In the genomic region with DNA sequence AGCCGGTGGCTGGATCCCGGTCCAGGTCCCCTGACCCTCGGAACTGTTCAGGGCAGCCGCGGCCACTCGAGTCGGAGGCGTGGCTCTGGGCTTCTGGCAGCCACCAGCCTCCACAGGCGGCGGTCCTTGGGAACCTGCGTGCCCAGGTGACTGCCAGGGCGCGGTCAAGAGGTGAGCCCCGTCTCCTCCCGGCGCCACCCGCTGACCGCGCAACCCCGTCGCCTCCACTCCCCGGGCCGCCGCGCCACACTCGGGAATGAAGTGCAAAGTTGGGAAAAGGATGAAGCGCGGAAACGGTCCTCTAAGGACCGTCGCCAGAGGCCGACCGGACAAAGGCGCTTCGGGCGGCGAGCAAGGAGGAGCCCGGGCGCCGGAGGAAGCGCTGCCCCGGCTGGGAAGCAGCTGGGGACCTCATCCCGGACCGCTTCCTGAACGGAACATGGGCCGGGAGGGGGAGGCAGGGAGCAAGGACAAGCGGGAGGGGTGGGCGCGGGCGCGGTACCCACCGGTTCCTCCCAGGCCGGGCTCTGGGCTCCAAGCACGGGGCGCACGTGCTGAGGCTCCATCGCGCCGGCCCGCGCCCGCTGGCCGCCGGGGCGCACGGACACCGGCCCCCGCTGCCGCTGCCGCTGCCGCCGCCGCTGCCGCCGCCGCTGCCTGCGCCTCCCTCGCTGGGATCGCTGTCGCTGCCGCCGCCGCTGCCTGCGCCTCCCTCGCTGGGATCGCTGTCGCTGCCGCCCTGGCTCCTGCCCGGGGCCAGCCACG, we compare ENCODE assay signal across 8 mouse cellular contexts. TPM values are rescaled to one million over a fixed set of nuclear protein-coding genes. Genes with fewer than 3 reads are reported as not detected.
DNase-seq lines count a peak whose midpoint lies in the region; ATAC-seq and TF ChIP-seq lines count a peak whose summit lies in the region.

No protein-coding gene starts in this region.

- H3K27ac ChIP-seq in forebrain, postnatal 0 days (ENCODE audit: low read depth, low read length): peak overlapping the region; percentile 86
- peak overlapping the region; percentile 92 for H3K27ac ChIP-seq in hindbrain, embryonic 14.5 days
- H3K27ac ChIP-seq in limb, embryonic 15.5 days: peak overlapping the region; percentile 79
- H3K27ac ChIP-seq in midbrain, postnatal 0 days (ENCODE audit: low read depth, low read length): peak overlapping the region; percentile 75

- peak; percentile 51 to 67 for DNase-seq in layer of hippocampus, postnatal 10 days (ENCODE audit: low spot score in 2 of 2)
- DNase-seq in layer of hippocampus, adult 9-11 months: no peak
- DNase-seq in cerebellum, adult 11-12 months: peak; percentile 27
- peak; percentile 51 for DNase-seq in forebrain, postnatal 0 days
- DNase-seq in hindbrain, embryonic 14.5 days (ENCODE audit: low spot score): peak; percentile 36
- DNase-seq in midbrain, postnatal 0 days (ENCODE audit: low spot score): peak; percentile 21
- peak; percentile 38 for DNase-seq in urinary bladder, postnatal 25 days (ENCODE audit: low spot score)

- peaks cover 16% of the 10 kb centered on the region for H3K4me1 ChIP-seq in forebrain, postnatal 0 days (ENCODE audit: insufficient read depth)
- peaks cover 17% of the 10 kb centered on the region for H3K4me1 ChIP-seq in hindbrain, embryonic 14.5 days (replicated peaks; ENCODE audit: control insufficient read depth, insufficient read depth, low read length)
- H3K4me1 ChIP-seq in limb, embryonic 15.5 days: peaks cover 9% of the 10 kb centered on the region
- no peaks in the 10 kb centered on the region for H3K4me1 ChIP-seq in midbrain, postnatal 0 days (ENCODE audit: insufficient read depth, low read length)

- TF ChIP-seq CTCF in forebrain, postnatal 0 days (IDR thresholded peaks at IDR 0.05; ENCODE audit: low read depth): peak; percentile 29
- TF ChIP-seq CTCF in midbrain, postnatal 0 days (IDR thresholded peaks at IDR 0.05): peak; percentile 15; the same call in 1 of the 2 replicates

- peak; percentile 67 for ATAC-seq in forebrain, postnatal 0 days
- peak; percentile 57 for ATAC-seq in hindbrain, embryonic 14.5 days (ENCODE audit: low FRiP score)
- 0 out of 2 replicates have a peak, but pooled peaks have one; percentile 35 for ATAC-seq in limb, embryonic 15.5 days (ENCODE audit: insufficient number of reproducible peaks, low FRiP score, low TSS enrichment, low read depth)
- peak; percentile 2 for ATAC-seq in midbrain, postnatal 0 days (ENCODE audit: low FRiP score)

- peak overlapping the region; percentile 88 for H3K9ac ChIP-seq in forebrain, postnatal 0 days
- peak overlapping the region; percentile 73 for H3K9ac ChIP-seq in hindbrain, embryonic 14.5 days
- H3K9ac ChIP-seq in limb, embryonic 15.5 days: peak overlapping the region; percentile 72
- peak overlapping the region; percentile 64 for H3K9ac ChIP-seq in midbrain, postnatal 0 days (replicated peaks; ENCODE audit: low read length, poor library complexity, severe bottlenecking)

- H3K27me3 ChIP-seq in forebrain, postnatal 0 days (ENCODE audit: insufficient read depth, low read length): no peaks in the 10 kb centered on the region
- peaks cover 4% of the 10 kb centered on the region; the same call in 1 of the 2 replicates for H3K27me3 ChIP-seq in hindbrain, embryonic 14.5 days (ENCODE audit: control insufficient read depth, insufficient read depth, low read length)
- peaks cover 3% of the 10 kb centered on the region; the same call in 1 of the 2 replicates for H3K27me3 ChIP-seq in limb, embryonic 15.5 days
- no peaks in the 10 kb centered on the region for H3K27me3 ChIP-seq in midbrain, postnatal 0 days (ENCODE audit: insufficient read depth, low read length)

- WGBS in forebrain, postnatal 0 days: 1% methylated on average over 54 of the region's 90 CpGs
- WGBS in hindbrain, embryonic 14.5 days: under 1% methylated on average over 61 of the region's 90 CpGs
- WGBS in limb, embryonic 15.5 days: under 1% methylated on average over 67 of the region's 90 CpGs
- 1% methylated on average over 38 of the region's 90 CpGs for WGBS in midbrain, postnatal 0 days

- peak overlapping the region; percentile 89 for H3K4me2 ChIP-seq in forebrain, postnatal 0 days (ENCODE audit: low read depth)
- H3K4me2 ChIP-seq in hindbrain, embryonic 14.5 days (replicated peaks): peak overlapping the region; percentile 90
- H3K4me2 ChIP-seq in limb, embryonic 15.5 days: peak overlapping the region; percentile 96
- H3K4me2 ChIP-seq in midbrain, postnatal 0 days (ENCODE audit: low read depth, low read length, poor library complexity, severe bottlenecking): peak overlapping the region; percentile 93

- no peaks in the 10 kb centered on the region for H3K36me3 ChIP-seq in forebrain, postnatal 0 days (ENCODE audit: insufficient read depth)
- H3K36me3 ChIP-seq in hindbrain, embryonic 14.5 days (replicated peaks; ENCODE audit: control insufficient read depth, insufficient read depth): no peaks in the 10 kb centered on the region
- H3K36me3 ChIP-seq in limb, embryonic 15.5 days: no peaks in the 10 kb centered on the region
- H3K36me3 ChIP-seq in midbrain, postnatal 0 days (ENCODE audit: insufficient read depth, low read length): no peaks in the 10 kb centered on the region

- H3K4me3 ChIP-seq in forebrain, postnatal 0 days (ENCODE audit: low read depth, low read length): peak overlapping the region; percentile 62
- peak overlapping the region; percentile 79 for H3K4me3 ChIP-seq in hindbrain, embryonic 14.5 days (replicated peaks; ENCODE audit: low read length)
- H3K4me3 ChIP-seq in limb, embryonic 15.5 days: peak overlapping the region; percentile 85
- peak overlapping the region; percentile 85 for H3K4me3 ChIP-seq in midbrain, postnatal 0 days (ENCODE audit: low read depth, low read length)

- no peaks in the 10 kb centered on the region for H3K9me3 ChIP-seq in forebrain, postnatal 0 days (ENCODE audit: low read length)
- no peaks in the 10 kb centered on the region for H3K9me3 ChIP-seq in hindbrain, embryonic 14.5 days (ENCODE audit: control insufficient read depth, low read length)
- no peaks in the 10 kb centered on the region for H3K9me3 ChIP-seq in limb, embryonic 15.5 days
- H3K9me3 ChIP-seq in midbrain, postnatal 0 days (ENCODE audit: low read length): no peaks in the 10 kb centered on the region

RNA-seq across cellular contexts. Expression of a gene that starts 0.5 kb away (rescaled TPM):
- 10 to 100 TPM; 62.3 to 63.5 TPM for total RNA-seq in layer of hippocampus, postnatal 10 days (2021)
- 16.2 and 22.3 TPM in 2 replicates for total RNA-seq in forebrain, postnatal 0 days (2014; rRNA removed)
- 1.4 and 2.7 TPM in 2 replicates for polyA plus RNA-seq in forebrain, postnatal 0 days (2015; fragmentation: Nextera tagmentation; extraction: Ambion mirVana)
- 4.0 and 4.1 TPM in 2 replicates for polyA plus RNA-seq in hindbrain, embryonic 14.5 days (2014; fragmentation: Nextera tagmentation; extraction: Ambion mirVana)
- polyA plus RNA-seq in limb, embryonic 15.5 days (2015; fragmentation: Nextera tagmentation; extraction: Ambion mirVana): 1.4 and 1.5 TPM in 2 replicates
- 15.3 and 17.0 TPM in 2 replicates for total RNA-seq in midbrain, postnatal 0 days (2014; rRNA removed)
- polyA plus RNA-seq in midbrain, postnatal 0 days (2015; fragmentation: Nextera tagmentation; extraction: Ambion mirVana): 2.2 and 2.8 TPM in 2 replicates

Comparison
In these comparisons a context has a peak if more than half of its experiments do, and no peak if none do; other contexts are left out.
1. ATAC-seq: peak in every context shown above with its lines; median percentile 67 in forebrain, postnatal 0 days; 57 in hindbrain, embryonic 14.5 days; 35 in limb, embryonic 15.5 days; 2 in midbrain, postnatal 0 days.